Mouse (Mus musculus): ENCODE results near the gene Ptrh1. TPM values are rescaled to one million over a fixed set of nuclear protein-coding genes. Genes with fewer than 3 reads are reported as not detected.

The Ptrh1 gene
- polyA plus RNA-seq, 1 experiment from 2014 or later: 4.5 TPM

- peak overlapping the region; percentile 45 for H3K4me3 ChIP-seq (ENCODE audit: low read length)
- H3K27ac ChIP-seq (ENCODE audit: low read length): peak overlapping the region; percentile 24
- H3K9ac ChIP-seq (ENCODE audit: low read length): peak overlapping the region; percentile 44
- peak overlapping the region; percentile 56 for H3K4me2 ChIP-seq (ENCODE audit: low read depth, low read length)
- 24% methylated on average over 31 of the region's 31 CpGs for WGBS
- peaks cover 3% of the 10 kb centered on the region; the same call in 1 of the 2 replicates for H3K4me1 ChIP-seq (replicated peaks; ENCODE audit: control insufficient read depth, insufficient read depth, low read length)
- no peaks in the 10 kb centered on the region for H3K9me3 ChIP-seq (ENCODE audit: control insufficient read depth, low read length)
- H3K36me3 ChIP-seq (ENCODE audit: control insufficient read depth, insufficient read depth, low read length): peaks cover 2% of the 10 kb centered on the region; the same call in 1 of the 2 replicates
- H3K27me3 ChIP-seq (ENCODE audit: control insufficient read depth, insufficient read depth, low read depth, low read length): no peaks in the 10 kb centered on the region
- peak; percentile 88 for ATAC-seq (ENCODE audit: low read depth)
Measured at GRCm38 (mm10) chr2:32750887-32751664, 24.5 kb upstream of the Ptrh1 start.

- peak overlapping the region; percentile 45 for H3K4me3 ChIP-seq (ENCODE audit: low read length)
- H3K36me3 ChIP-seq (ENCODE audit: control insufficient read depth, insufficient read depth, low read length): peaks cover 2% of the 10 kb centered on the region; the same call in 1 of the 2 replicates
- peak; percentile 39 for ATAC-seq (ENCODE audit: low read depth)
- H3K4me1 ChIP-seq (replicated peaks; ENCODE audit: control insufficient read depth, insufficient read depth, low read length): peaks cover 3% of the 10 kb centered on the region; the same call in 1 of the 2 replicates
- no peaks in the 10 kb centered on the region for H3K27me3 ChIP-seq (ENCODE audit: control insufficient read depth, insufficient read depth, low read depth, low read length)
- H3K27ac ChIP-seq (ENCODE audit: low read length): no peak overlapping the region
- 34% methylated on average over 9 of the region's 10 CpGs for WGBS
- H3K4me2 ChIP-seq (ENCODE audit: low read depth, low read length): peak overlapping the region; percentile 56
- H3K9me3 ChIP-seq (ENCODE audit: control insufficient read depth, low read length): no peaks in the 10 kb centered on the region
- peak overlapping the region; percentile 44; the same call in 1 of the 2 replicates for H3K9ac ChIP-seq (ENCODE audit: low read length)
Measured at GRCm38 (mm10) chr2:32751665-32752033, 23.9 kb upstream of the Ptrh1 start.

- H3K4me2 ChIP-seq (ENCODE audit: low read depth, low read length): no peak overlapping the region
- peaks cover 3% of the 10 kb centered on the region; the same call in 1 of the 2 replicates for H3K4me1 ChIP-seq (replicated peaks; ENCODE audit: control insufficient read depth, insufficient read depth, low read length)
- H3K36me3 ChIP-seq (ENCODE audit: control insufficient read depth, insufficient read depth, low read length): peaks cover 2% of the 10 kb centered on the region; the same call in 1 of the 2 replicates
- H3K4me3 ChIP-seq (ENCODE audit: low read length): no peak overlapping the region
- no peaks in the 10 kb centered on the region for H3K9me3 ChIP-seq (ENCODE audit: control insufficient read depth, low read length)
- ATAC-seq (ENCODE audit: low read depth): no peak
- WGBS: 67% methylated on average over 10 of the region's 10 CpGs
- no peak overlapping the region for H3K9ac ChIP-seq (ENCODE audit: low read length)
- H3K27ac ChIP-seq (ENCODE audit: low read length): no peak overlapping the region
- H3K27me3 ChIP-seq (ENCODE audit: control insufficient read depth, insufficient read depth, low read depth, low read length): no peaks in the 10 kb centered on the region
Measured at GRCm38 (mm10) chr2:32752181-32752580, 23.4 kb upstream of the Ptrh1 start.

GRCm38 (mm10) chr2:32756674-32757055 lies 18.9 kb upstream of the Ptrh1 start:
- 33% methylated on average over 6 of the region's 6 CpGs for WGBS
- Histone ChIP-seq H3K4me2 (ENCODE audit: low read depth, low read length) (peak overlapping the region; percentile 28), H3K36me3 (ENCODE audit: control insufficient read depth, insufficient read depth, low read length) (peaks cover 7% of the 10 kb centered on the region), H3K9ac (ENCODE audit: low read length) (no peak overlapping the region), H3K9me3 (ENCODE audit: control insufficient read depth, low read length) (no peaks in the 10 kb centered on the region), H3K4me1 (replicated peaks; ENCODE audit: control insufficient read depth, insufficient read depth, low read length) (peaks cover 3% of the 10 kb centered on the region; the same call in 1 of the 2 replicates), H3K27me3 (ENCODE audit: control insufficient read depth, insufficient read depth, low read depth, low read length) (no peaks in the 10 kb centered on the region), H3K27ac (ENCODE audit: low read length) (no peak overlapping the region), H3K4me3 (ENCODE audit: low read length) (peak overlapping the region; percentile 80; the same call in 1 of the 2 replicates)
- peak; percentile 17 for ATAC-seq (ENCODE audit: low read depth)

GRCm38 (mm10) chr2:32757056-32757845 lies 18.3 kb upstream of the Ptrh1 start, which contains the start of gene Tor2a:
TSS of gene Tor2a (plus strand) at chr2:32757234.
- peak; percentile 97 for ATAC-seq (ENCODE audit: low read depth)
- H3K27me3 ChIP-seq (ENCODE audit: control insufficient read depth, insufficient read depth, low read depth, low read length): no peaks in the 10 kb centered on the region
- H3K36me3 ChIP-seq (ENCODE audit: control insufficient read depth, insufficient read depth, low read length): peaks cover 9% of the 10 kb centered on the region
- peak within 1 kb of the TSS; percentile 80 for H3K4me3 ChIP-seq (ENCODE audit: low read length)
- peak within 1 kb of the TSS; percentile 66 for H3K4me2 ChIP-seq (ENCODE audit: low read depth, low read length)
- peak within 1 kb of the TSS; percentile 86 for H3K27ac ChIP-seq (ENCODE audit: low read length)
- peak within 1 kb of the TSS; percentile 95 for H3K9ac ChIP-seq (ENCODE audit: low read length)
- no peaks in the 10 kb centered on the region for H3K9me3 ChIP-seq (ENCODE audit: control insufficient read depth, low read length)
- H3K4me1 ChIP-seq (replicated peaks; ENCODE audit: control insufficient read depth, insufficient read depth, low read length): peaks cover 3% of the 10 kb centered on the region; the same call in 1 of the 2 replicates
- WGBS: under 1% methylated on average over 66 of the region's 66 CpGs

- H3K4me1 ChIP-seq (replicated peaks; ENCODE audit: control insufficient read depth, insufficient read depth, low read length): peaks cover 3% of the 10 kb centered on the region; the same call in 1 of the 2 replicates
- H3K4me2 ChIP-seq (ENCODE audit: low read depth, low read length): no peak overlapping the region
- no peak overlapping the region for H3K27ac ChIP-seq (ENCODE audit: low read length)
- H3K4me3 ChIP-seq (ENCODE audit: low read length): no peak overlapping the region
- no peaks in the 10 kb centered on the region for H3K9me3 ChIP-seq (ENCODE audit: control insufficient read depth, low read length)
- 0 out of 2 replicates have a peak overlapping the region, but pooled peaks have one; percentile 2 for H3K9ac ChIP-seq (ENCODE audit: low read length)
- no peaks in the 10 kb centered on the region for H3K27me3 ChIP-seq (ENCODE audit: control insufficient read depth, insufficient read depth, low read depth, low read length)
- H3K36me3 ChIP-seq (ENCODE audit: control insufficient read depth, insufficient read depth, low read length): peaks cover 12% of the 10 kb centered on the region
- ATAC-seq (ENCODE audit: low read depth): no peak
- WGBS: 63% methylated on average over 8 of the region's 8 CpGs
Measured at GRCm38 (mm10) chr2:32758503-32758902, 17.1 kb upstream of the Ptrh1 start.

DNA sequence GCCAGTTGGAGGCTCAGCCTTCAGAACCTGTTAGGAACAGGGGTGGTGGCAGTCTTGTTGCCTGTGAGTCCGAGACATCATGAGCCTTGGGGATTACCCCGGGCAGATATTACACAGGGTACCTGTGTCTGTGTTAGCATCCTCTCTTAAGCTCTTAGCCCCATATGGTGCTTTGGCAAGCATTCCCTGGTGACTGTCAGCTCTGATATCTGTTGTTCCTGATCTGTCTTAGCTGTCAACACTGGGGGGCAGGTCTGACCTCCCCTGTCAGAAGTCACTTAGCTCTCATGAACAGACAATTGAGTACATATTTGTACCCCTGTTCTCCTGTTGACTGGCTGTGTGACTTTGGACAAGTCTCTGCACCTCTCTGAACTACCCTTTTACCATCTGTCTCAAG lies 16.6 kb upstream of the Ptrh1 start:
- Histone ChIP-seq H3K27ac (ENCODE audit: low read length) (no peak overlapping the region), H3K27me3 (ENCODE audit: control insufficient read depth, insufficient read depth, low read depth, low read length) (no peaks in the 10 kb centered on the region), H3K4me1 (replicated peaks; ENCODE audit: control insufficient read depth, insufficient read depth, low read length) (peaks cover 3% of the 10 kb centered on the region; the same call in 1 of the 2 replicates), H3K36me3 (ENCODE audit: control insufficient read depth, insufficient read depth, low read length) (peaks cover 12% of the 10 kb centered on the region), H3K4me2 (ENCODE audit: low read depth, low read length) (no peak overlapping the region), H3K9ac (ENCODE audit: low read length) (no peak overlapping the region), H3K9me3 (ENCODE audit: control insufficient read depth, low read length) (no peaks in the 10 kb centered on the region), H3K4me3 (ENCODE audit: low read length) (no peak overlapping the region)
- no peak for ATAC-seq (ENCODE audit: low read depth)
- WGBS: 82% methylated on average over 2 of the region's 2 CpGs

- ATAC-seq (ENCODE audit: low read depth): no peak
- Histone ChIP-seq H3K4me3 (ENCODE audit: low read length) (no peak overlapping the region), H3K4me2 (ENCODE audit: low read depth, low read length) (no peak overlapping the region), H3K27me3 (ENCODE audit: control insufficient read depth, insufficient read depth, low read depth, low read length) (no peaks in the 10 kb centered on the region), H3K27ac (ENCODE audit: low read length) (no peak overlapping the region), H3K9me3 (ENCODE audit: control insufficient read depth, low read length) (no peaks in the 10 kb centered on the region), H3K9ac (ENCODE audit: low read length) (no peak overlapping the region), H3K4me1 (replicated peaks; ENCODE audit: control insufficient read depth, insufficient read depth, low read length) (peaks cover 3% of the 10 kb centered on the region; the same call in 1 of the 2 replicates), H3K36me3 (ENCODE audit: control insufficient read depth, insufficient read depth, low read length) (peaks cover 12% of the 10 kb centered on the region)
- 87% methylated on average over 14 of the region's 14 CpGs for WGBS
Measured at GRCm38 (mm10) chr2:32761361-32761760, 14.2 kb upstream of the Ptrh1 start.

GRCm38 (mm10) chr2:32761859-32762258 lies 13.7 kb upstream of the Ptrh1 start:
- Histone ChIP-seq H3K4me1 (replicated peaks; ENCODE audit: control insufficient read depth, insufficient read depth, low read length) (peaks cover 3% of the 10 kb centered on the region; the same call in 1 of the 2 replicates), H3K4me3 (ENCODE audit: low read length) (no peak overlapping the region), H3K4me2 (ENCODE audit: low read depth, low read length) (no peak overlapping the region), H3K9ac (ENCODE audit: low read length) (no peak overlapping the region), H3K36me3 (ENCODE audit: control insufficient read depth, insufficient read depth, low read length) (peaks cover 12% of the 10 kb centered on the region), H3K27me3 (ENCODE audit: control insufficient read depth, insufficient read depth, low read depth, low read length) (no peaks in the 10 kb centered on the region), H3K27ac (ENCODE audit: low read length) (no peak overlapping the region), H3K9me3 (ENCODE audit: control insufficient read depth, low read length) (no peaks in the 10 kb centered on the region)
- WGBS: 66% methylated on average over 4 of the region's 4 CpGs
- no peak for ATAC-seq (ENCODE audit: low read depth)

All from lung, embryonic 16.5 days (tissue).